Mouse (Mus musculus) forebrain, embryonic 16.5 days (tissue): ENCODE data around the gene Spata17. TPM values are rescaled to one million over a fixed set of nuclear protein-coding genes. Genes with fewer than 3 reads are reported as not detected.

Source experiments
- ATAC-seq: fragments of 200-750 bp; cut with Nextera tagmentation; 2 replicates; pipeline ENCODE4 v1.8.0; 2017; ENCODE audit warnings: mild to moderate bottlenecking, moderate library complexity
- H3K27ac ChIP-seq: fragments of 300-500 bp; sonication (generic); 2 replicates; pipeline ENCODE4 v1.5.1; 2014; ENCODE audit warnings: low read length, control low read depth
- H3K27me3 ChIP-seq: fragments of 300-500 bp; sonication (generic); replicated peaks from 2 replicates; pipeline ENCODE4 v1.6.1; 2014; ENCODE audit warnings: low read length; ENCODE audit not compliant: control insufficient read depth, insufficient read depth
- H3K36me3 ChIP-seq: fragments of 300-500 bp; sonication (generic); 2 replicates; pipeline ENCODE4 v1.6.1; 2014; ENCODE audit not compliant: control insufficient read depth, insufficient read depth
- H3K4me1 ChIP-seq: fragments of 300-500 bp; sonication (generic); replicated peaks from 2 replicates; pipeline ENCODE4 v1.6.1; 2014; ENCODE audit warnings: low read length; ENCODE audit not compliant: control insufficient read depth, insufficient read depth
- H3K4me2 ChIP-seq: fragments of 300-500 bp; sonication (generic); 2 replicates; pipeline ENCODE4 v1.6.1; 2014; ENCODE audit warnings: mild to moderate bottlenecking, low read length, control low read depth
- H3K4me3 ChIP-seq: fragments of 300-500 bp; sonication (generic); replicated peaks from 2 replicates; pipeline ENCODE4 v1.5.1; 2014; ENCODE audit warnings: mild to moderate bottlenecking, low read length, control low read depth
- H3K9ac ChIP-seq: fragments of 300-500 bp; sonication (generic); replicated peaks from 2 replicates; pipeline ENCODE4 v1.6.1; 2014; ENCODE audit warnings: low read depth, low read length, control low read depth
- H3K9me3 ChIP-seq: fragments of 300-500 bp; sonication (generic); 2 replicates; pipeline ENCODE4 v1.6.1; 2016; ENCODE audit warnings: low read length; ENCODE audit not compliant: control insufficient read depth
- WGBS: fragments of 180-500 bp; shearing (Covaris S2); extraction: QIAGEN DNeasy Blood & Tissue Kit; methylation state at CpG from one replicate; pipeline ENCODE4 v1.1.7; 2014; 5-methylcytosine and 5-hydroxymethylcytosine counted together
- polyA plus RNA-seq: library from polyadenylated mRNA; unstranded; fragments of >200 nt; fragmentation: Nextera tagmentation; extraction: Ambion mirVana; gene quantifications from 2 replicates; pipeline ENCODE4 v1.2.1, GENCODE M21; 2015

Spata17 gene
- polyA plus RNA-seq, 1 experiment from 2014 or later, result 1.1 TPM

DNA sequence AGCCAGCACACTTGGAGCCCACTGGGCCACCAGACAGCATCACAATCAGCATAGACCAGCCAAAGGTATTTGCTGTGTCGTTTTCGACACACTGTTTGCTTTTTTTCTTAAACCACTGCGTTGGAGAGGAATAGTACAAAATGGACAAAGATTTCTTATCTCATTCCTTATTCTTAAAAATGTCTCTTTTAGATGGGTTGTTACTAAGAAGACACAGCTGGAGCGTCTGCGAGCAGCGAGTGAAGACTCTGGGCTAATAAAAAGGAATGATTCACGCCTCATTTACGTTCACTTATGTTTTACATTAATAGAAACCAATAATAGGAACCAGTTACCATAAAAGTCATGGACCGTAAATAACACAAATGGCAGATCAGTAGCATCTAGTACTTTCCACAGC lies 101.5 kb downstream of the Spata17 start:
- Histone ChIP-seq H3K4me2 (no peak overlapping the region), H3K36me3 (no peaks in the 10 kb centered on the region), H3K4me1 (no peaks in the 10 kb centered on the region), H3K4me3 (no peak overlapping the region), H3K27me3 (no peaks in the 10 kb centered on the region), H3K9ac (no peak overlapping the region), H3K27ac (no peak overlapping the region), H3K9me3 (no peaks in the 10 kb centered on the region)
- 83% methylated on average over 9 of the region's 9 CpGs for WGBS
- no peak for ATAC-seq

DNA sequence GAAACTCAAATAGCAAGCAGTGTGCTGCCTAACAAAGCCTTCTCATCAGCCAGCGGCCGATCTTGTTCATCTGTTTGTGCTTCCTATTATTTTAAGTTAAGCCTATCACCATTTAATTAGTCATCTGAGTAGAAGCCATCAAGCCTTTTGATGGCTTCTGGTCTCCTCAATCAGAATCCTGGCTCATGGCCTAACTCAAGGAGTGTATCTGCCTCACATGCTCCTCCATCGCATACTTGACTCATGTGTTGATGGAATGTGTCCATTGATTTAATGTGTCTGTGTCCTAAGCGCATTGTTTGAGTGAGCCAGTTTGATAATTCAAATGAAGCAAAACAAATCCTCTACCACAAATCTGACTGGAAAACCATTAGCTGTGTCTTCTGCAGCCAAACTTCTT lies 113.1 kb downstream of the Spata17 start:
- Histone ChIP-seq H3K27ac (no peak overlapping the region), H3K4me3 (no peak overlapping the region), H3K27me3 (no peaks in the 10 kb centered on the region), H3K9ac (no peak overlapping the region), H3K4me2 (no peak overlapping the region), H3K9me3 (no peaks in the 10 kb centered on the region), H3K36me3 (no peaks in the 10 kb centered on the region), H3K4me1 (no peaks in the 10 kb centered on the region)
- 74% methylated on average over 4 of the region's 4 CpGs for WGBS
- no peak for ATAC-seq

DNA sequence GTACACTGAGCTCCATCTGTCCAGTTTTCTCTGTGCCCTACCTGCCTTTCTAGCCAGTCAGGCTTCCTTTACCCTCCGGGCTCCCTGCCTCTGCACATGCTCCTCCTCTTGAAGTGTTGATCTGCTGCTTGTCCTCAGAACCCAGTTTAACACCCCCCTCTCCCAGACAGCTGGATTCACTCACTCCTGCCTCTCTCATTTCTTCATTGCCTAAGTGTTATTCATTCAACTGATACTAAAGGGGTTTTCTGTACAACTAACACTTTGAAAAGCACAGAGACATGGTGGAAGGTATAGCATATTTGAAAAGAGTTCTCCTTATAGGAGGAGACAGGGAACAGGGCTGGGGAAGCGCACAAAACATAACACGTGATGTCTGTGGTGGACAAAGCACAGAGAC lies 114.1 kb downstream of the Spata17 start:
- Histone ChIP-seq H3K4me3 (no peak overlapping the region), H3K9ac (no peak overlapping the region), H3K36me3 (no peaks in the 10 kb centered on the region), H3K4me1 (no peaks in the 10 kb centered on the region), H3K4me2 (no peak overlapping the region), H3K27me3 (no peaks in the 10 kb centered on the region), H3K27ac (no peak overlapping the region), H3K9me3 (no peaks in the 10 kb centered on the region)
- ATAC-seq, result no peak
- WGBS, result 89% methylated on average over 3 of the region's 3 CpGs

DNA sequence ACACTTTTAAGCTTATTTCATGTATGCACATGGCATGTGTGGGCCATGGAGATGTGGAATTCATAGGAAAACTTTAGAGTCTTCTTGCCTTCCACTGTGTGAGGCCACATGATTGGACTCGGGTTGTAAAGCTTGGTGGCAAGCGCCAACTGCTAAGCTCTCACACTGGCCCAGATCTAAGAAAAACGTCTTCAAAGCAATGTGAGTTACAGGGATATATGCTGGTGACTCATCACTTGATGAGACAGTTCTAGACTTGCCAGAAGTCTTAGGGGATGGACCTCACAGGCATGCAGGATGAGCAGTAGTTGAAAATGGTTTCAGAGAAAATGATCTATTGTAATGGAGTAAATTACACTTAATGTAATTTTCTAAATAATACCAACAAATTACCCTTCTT lies 114.6 kb downstream of the Spata17 start:
- Histone ChIP-seq H3K9ac (no peak overlapping the region), H3K4me3 (no peak overlapping the region), H3K9me3 (no peaks in the 10 kb centered on the region), H3K27ac (no peak overlapping the region), H3K27me3 (no peaks in the 10 kb centered on the region), H3K4me1 (no peaks in the 10 kb centered on the region), H3K36me3 (no peaks in the 10 kb centered on the region), H3K4me2 (no peak overlapping the region)
- no peak for ATAC-seq
- whole genome bisulfite sequencing, result 83% methylated on average over 3 of the region's 3 CpGs

DNA sequence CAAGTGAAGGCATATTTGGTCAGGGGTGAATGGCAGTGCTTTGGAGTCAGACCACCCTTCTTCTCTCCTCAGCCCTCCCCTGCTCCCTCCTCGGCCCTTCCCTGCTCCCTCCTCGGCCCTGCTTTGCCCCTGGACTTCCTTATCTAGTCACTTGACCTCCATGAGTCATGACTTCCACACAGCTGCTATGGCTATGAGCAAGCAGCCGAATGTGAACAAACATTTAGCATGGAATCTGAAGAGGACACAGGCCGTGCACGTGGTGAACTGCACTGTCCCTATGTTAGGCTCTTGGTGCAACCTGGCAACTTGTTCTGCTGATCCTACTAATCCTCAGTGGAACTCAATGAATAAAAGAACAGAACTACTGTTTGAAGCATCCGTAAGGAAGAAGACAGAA lies 117.0 kb downstream of the Spata17 start:
- H3K36me3 ChIP-seq, result no peaks in the 10 kb centered on the region

DNA sequence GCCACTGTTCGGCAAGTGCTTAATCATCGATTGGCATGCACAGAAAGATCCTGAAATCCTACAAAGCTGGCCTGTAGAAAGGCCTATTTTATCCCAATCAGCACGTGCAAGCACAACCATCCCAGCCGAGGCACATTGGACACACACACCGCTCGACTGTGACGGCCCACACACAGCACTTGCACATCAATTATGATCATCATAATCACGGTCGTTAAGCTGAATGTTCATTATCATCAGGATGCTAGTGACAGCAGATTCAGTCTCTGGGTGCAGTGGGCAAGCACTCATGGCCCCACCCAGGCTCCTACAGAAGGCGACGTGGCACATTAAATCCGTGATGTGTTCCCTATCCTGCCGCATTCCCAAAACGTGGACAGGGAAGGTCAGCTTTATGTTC lies 122.7 kb downstream of the Spata17 start:
- Histone ChIP-seq H3K9ac (no peak overlapping the region), H3K4me1 (no peaks in the 10 kb centered on the region), H3K9me3 (no peaks in the 10 kb centered on the region), H3K36me3 (no peaks in the 10 kb centered on the region), H3K27me3 (no peaks in the 10 kb centered on the region), H3K4me2 (no peak overlapping the region), H3K27ac (no peak overlapping the region), H3K4me3 (no peak overlapping the region)
- ATAC-seq, result no peak
- WGBS, result 47% methylated on average over 14 of the region's 14 CpGs

More for the DNA sequence above, 117.0 kb downstream of the Spata17 start:
- Histone ChIP-seq H3K9me3 (no peaks in the 10 kb centered on the region), H3K9ac (no peak overlapping the region), H3K4me2 (no peak overlapping the region), H3K4me1 (no peaks in the 10 kb centered on the region), H3K27me3 (no peaks in the 10 kb centered on the region), H3K27ac (no peak overlapping the region), H3K4me3 (no peak overlapping the region)
- WGBS, result 83% methylated on average over 6 of the region's 6 CpGs
- ATAC-seq, result no peak

DNA sequence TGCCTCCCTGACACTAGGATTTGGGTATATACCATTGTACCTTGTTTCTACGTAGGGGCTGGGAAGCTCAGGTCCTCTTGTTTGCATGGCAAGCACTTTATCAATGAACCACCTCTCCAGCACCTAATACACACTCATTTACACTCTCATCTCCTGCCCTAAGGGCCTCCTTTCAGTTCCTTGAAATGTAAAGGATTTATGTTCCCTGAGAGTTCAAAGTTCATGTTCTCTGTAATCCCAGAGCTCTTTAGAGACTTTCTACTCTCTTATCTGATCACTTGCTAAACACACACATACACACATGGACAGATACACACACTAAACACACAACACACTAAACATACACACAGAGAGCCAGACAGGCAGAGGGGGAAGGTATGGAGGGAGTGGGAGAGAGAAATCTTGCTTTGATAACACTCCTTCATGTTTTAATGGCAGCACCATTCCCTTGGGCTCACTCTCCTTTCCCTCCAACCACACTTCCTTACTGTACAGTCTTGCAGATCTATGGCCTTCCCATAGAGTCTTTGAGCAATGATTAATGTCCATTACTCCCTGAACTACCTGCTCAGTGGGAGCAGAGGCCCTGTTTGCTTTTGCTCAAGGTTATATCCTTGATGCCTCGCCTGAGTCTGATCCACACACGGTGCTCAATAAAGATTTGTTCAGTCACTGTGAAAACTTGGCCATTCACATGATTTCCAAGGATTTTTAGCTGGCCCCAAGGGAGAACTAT lies 126.4 kb downstream of the Spata17 start:
- Histone ChIP-seq H3K4me2 (no peak overlapping the region), H3K4me3 (no peak overlapping the region), H3K36me3 (no peaks in the 10 kb centered on the region), H3K9me3 (no peaks in the 10 kb centered on the region), H3K27me3 (no peaks in the 10 kb centered on the region), H3K4me1 (no peaks in the 10 kb centered on the region), H3K27ac (no peak overlapping the region), H3K9ac (no peak overlapping the region)
- 82% methylated on average over 3 of the region's 3 CpGs for WGBS
- ATAC-seq, result no peak

DNA sequence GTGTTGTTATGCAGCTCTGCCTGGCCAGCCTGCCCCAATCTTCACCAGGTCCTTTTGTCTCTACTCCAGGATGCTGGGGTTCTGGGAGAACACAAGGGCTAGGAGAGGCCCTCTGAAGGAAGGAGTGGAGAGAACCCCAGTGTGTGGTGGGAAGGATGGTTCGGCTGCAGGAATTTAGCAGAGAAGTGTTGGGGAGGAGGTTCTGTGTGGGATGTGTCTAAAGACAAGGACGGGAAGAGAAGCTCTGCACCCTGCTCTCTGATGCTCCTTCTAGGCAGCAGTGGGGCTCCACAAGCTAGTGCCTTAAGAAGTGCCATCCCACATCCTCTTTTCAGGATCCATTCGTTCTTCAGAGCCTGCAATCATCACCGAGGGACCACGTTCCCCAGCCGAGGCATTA lies 129.2 kb downstream of the Spata17 start:
- H3K4me3 ChIP-seq, result no peak overlapping the region
- no peak overlapping the region for H3K4me2 ChIP-seq
- WGBS, result 53% methylated on average over 6 of the region's 6 CpGs
- H3K36me3 ChIP-seq, result no peaks in the 10 kb centered on the region
- H3K4me1 ChIP-seq, result no peaks in the 10 kb centered on the region
- H3K9me3 ChIP-seq, result no peaks in the 10 kb centered on the region
- no peak for ATAC-seq
- H3K9ac ChIP-seq, result no peak overlapping the region
- no peaks in the 10 kb centered on the region for H3K27me3 ChIP-seq
- H3K27ac ChIP-seq, result no peak overlapping the region

DNA sequence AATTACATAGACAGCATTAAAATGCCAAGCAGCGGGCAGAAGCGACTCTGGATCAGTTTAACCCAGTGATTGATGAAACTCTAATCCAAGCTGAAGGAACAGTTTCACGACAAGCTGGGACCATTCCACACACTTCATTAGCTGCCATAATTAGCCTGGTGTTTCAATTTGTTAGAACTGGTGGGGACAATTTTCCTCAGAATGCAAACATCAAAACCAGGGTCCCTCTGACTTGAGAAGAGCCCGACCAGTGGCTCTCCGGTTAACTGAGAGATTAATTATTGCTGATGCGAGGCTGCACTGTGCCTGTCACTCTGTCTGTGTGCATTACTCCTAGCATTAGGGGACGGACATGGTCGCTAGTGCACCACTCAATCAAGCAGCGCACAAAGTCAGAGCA lies 137.9 kb downstream of the Spata17 start:
- Histone ChIP-seq H3K4me1 (peaks cover 9% of the 10 kb centered on the region; the same call in 1 of the 2 replicates), H3K36me3 (no peaks in the 10 kb centered on the region), H3K27me3 (no peaks in the 10 kb centered on the region), H3K27ac (no peak overlapping the region), H3K9me3 (no peaks in the 10 kb centered on the region), H3K4me2 (no peak overlapping the region), H3K9ac (no peak overlapping the region), H3K4me3 (no peak overlapping the region)
- WGBS, result 18% methylated on average over 9 of the region's 9 CpGs
- no peak for ATAC-seq

DNA sequence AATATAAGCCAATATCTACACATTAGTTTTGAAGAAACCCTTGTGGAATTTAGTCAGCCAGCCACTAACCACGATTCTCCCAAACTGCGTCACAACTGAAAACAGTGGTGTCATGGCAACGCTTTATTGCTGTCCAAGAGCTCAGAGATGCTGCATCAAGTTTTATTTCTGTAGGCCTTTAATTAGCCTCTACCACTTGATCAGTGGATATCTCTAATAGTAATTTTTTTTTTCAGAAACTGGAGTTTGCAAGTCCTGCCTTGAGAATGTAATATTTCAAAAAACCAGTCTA lies 138.3 kb downstream of the Spata17 start:
- no peak overlapping the region for H3K27ac ChIP-seq
- H3K27me3 ChIP-seq, result no peaks in the 10 kb centered on the region
- no peak overlapping the region for H3K4me2 ChIP-seq
- ATAC-seq, result no peak
- H3K4me1 ChIP-seq, result peaks cover 9% of the 10 kb centered on the region; the same call in 1 of the 2 replicates
- H3K9me3 ChIP-seq, result no peaks in the 10 kb centered on the region
- no peak overlapping the region for H3K9ac ChIP-seq
- H3K4me3 ChIP-seq, result no peak overlapping the region
- no peaks in the 10 kb centered on the region for H3K36me3 ChIP-seq
- WGBS, result 18% methylated on average over 3 of the region's 3 CpGs
